Mouse (Mus musculus): ENCODE data around the gene Slc6a19. TPM values are rescaled to one million over a fixed set of nuclear protein-coding genes. Genes with fewer than 3 reads are reported as not detected.

Slc6a19 gene
- not detected in 2 replicates for polyA plus RNA-seq (2012; ENCODE audit: low replicate concordance)

GRCm38 (mm10) chr13:73704694-73705325 lies at the start of gene Slc6a19:
Gene Slc6a19, minus strand, starts transcription at chr13:73704865.

GRCm38 (mm10) chr13:73732742-73733700 lies 28.4 kb upstream of the Slc6a19 start, which contains the start of gene Slc12a7:
Gene Slc12a7, plus strand, starts transcription at chr13:73733094.

GRCm38 (mm10) chr13:73677853-73678252 lies 26.8 kb downstream of the Slc6a19 start, which contains the start of gene Slc6a18:
Gene Slc6a18, minus strand, starts transcription at chr13:73678023.

Other genes starting within 250 kb of the Slc6a19 start
- gene Lpcat1, start 237.7 kb downstream of the Slc6a19 start, polyA plus RNA-seq (2012; ENCODE audit: low replicate concordance): 32.3 and 49.1 TPM in 2 replicates
- gene Slc6a3, start 168.1 kb downstream of the Slc6a19 start, polyA plus RNA-seq (2012; ENCODE audit: low replicate concordance): not detected in 2 replicates
- 19.3 and 77.1 TPM in 2 replicates for gene Clptm1l, start 100.9 kb downstream of the Slc6a19 start, polyA plus RNA-seq (2012; ENCODE audit: low replicate concordance)
- gene Tert, start 78.0 kb downstream of the Slc6a19 start, polyA plus RNA-seq (2012; ENCODE audit: low replicate concordance): 0.85 and 2.5 TPM in 2 replicates
- not detected in 2 replicates for gene Slc6a18, start 26.8 kb downstream of the Slc6a19 start, polyA plus RNA-seq (2012; ENCODE audit: low replicate concordance)
- 50.7 and 75.2 TPM in 2 replicates for gene Slc12a7, start 28.2 kb upstream of the Slc6a19 start, polyA plus RNA-seq (2012; ENCODE audit: low replicate concordance)
- gene Nkd2, start 142.8 kb upstream of the Slc6a19 start, polyA plus RNA-seq (2012; ENCODE audit: low replicate concordance): 0.04 and 0.17 TPM in 2 replicates
- 0.24 and 0.33 TPM in 2 replicates for gene Trip13, start 232.9 kb upstream of the Slc6a19 start, polyA plus RNA-seq (2012; ENCODE audit: low replicate concordance)
- 37.8 and 41.1 TPM in 2 replicates for gene Brd9, start 232.9 kb upstream of the Slc6a19 start, polyA plus RNA-seq (2012; ENCODE audit: low replicate concordance)

Data from hematopoietic multipotent progenitor cell, adult 10-12 weeks (in vitro differentiated cells).